Mouse (Mus musculus): ENCODE data around the gene F11r. TPM values are rescaled to one million over a fixed set of nuclear protein-coding genes. Genes with fewer than 3 reads are reported as not detected.

F11r gene
- polyA plus RNA-seq, 1 experiment from 2014 or later, result 115 TPM

DNA sequence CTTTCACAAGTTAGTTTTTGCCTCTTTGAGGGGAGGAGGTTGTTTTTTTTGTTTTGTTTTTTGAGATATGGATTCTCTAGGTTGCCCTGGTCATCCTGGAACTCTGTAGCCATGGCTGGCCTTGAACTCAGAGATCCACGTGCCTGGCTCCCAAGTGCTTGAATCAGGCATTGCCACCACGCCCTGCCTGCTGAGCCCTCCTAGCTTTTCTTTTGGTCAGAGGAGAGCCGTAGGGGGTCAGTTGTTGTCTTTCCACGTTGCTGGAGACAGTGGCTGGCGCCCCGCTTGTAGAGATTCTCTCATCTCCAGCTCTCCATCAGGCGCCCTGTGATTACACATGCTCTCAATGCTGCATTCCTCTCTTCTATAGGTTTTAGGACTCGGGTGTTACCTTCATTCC is 23.7 kb upstream of the F11r start:
- H3K4me1 ChIP-seq, result peaks cover 16% of the 10 kb centered on the region
- H3K9ac ChIP-seq, result no peak overlapping the region
- no peak overlapping the region for H3K27ac ChIP-seq
- no peak overlapping the region for H3K4me3 ChIP-seq
- no peak overlapping the region for H3K4me2 ChIP-seq
- H3K27me3 ChIP-seq, result peaks cover 14% of the 10 kb centered on the region; the same call in 1 of the 2 replicates
- WGBS, result 75% methylated on average over 8 of the region's 8 CpGs
- ATAC-seq (ENCODE audit: borderline replicate concordance, extremely low read depth, low FRiP score, low TSS enrichment), result no peak
- H3K36me3 ChIP-seq, result peaks cover 34% of the 10 kb centered on the region
- H3K9me3 ChIP-seq, result no peaks in the 10 kb centered on the region

DNA sequence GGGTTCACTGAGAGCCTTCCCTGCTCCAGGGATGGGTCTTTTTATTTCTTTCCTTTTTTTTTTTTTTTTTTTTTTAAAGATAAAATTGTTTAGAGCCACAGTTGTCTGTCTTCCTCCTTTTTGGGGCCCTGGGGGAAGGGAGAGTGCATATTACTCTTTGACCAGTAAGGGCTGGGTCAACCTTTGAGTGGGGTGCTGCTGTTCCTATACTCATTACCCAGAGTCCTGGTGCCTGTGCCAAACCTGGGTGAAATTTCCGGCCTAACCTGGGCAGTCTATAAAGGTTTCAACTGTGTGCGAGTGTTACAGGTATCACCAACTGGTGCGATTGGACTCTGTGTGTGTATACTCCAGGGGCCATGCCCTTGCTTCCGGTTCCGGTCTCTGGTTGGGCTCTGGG is 18.7 kb upstream of the F11r start, which contains the start of gene Tstd1:
Gene Tstd1 (plus strand): TSS at position 213 of the 400 bp plus-strand sequence.
- Histone ChIP-seq H3K4me1 (peaks cover 18% of the 10 kb centered on the region), H3K4me3 (no peak within 1 kb of the TSS), H3K4me2 (no peak within 1 kb of the TSS), H3K9me3 (no peaks in the 10 kb centered on the region), H3K36me3 (peaks cover 49% of the 10 kb centered on the region), H3K9ac (no peak within 1 kb of the TSS), H3K27ac (peak within 1 kb of the TSS; percentile 77), H3K27me3 (no peaks in the 10 kb centered on the region)
- WGBS, result 64% methylated on average over 5 of the region's 5 CpGs
- no peak for ATAC-seq (ENCODE audit: borderline replicate concordance, extremely low read depth, low FRiP score, low TSS enrichment)

DNA sequence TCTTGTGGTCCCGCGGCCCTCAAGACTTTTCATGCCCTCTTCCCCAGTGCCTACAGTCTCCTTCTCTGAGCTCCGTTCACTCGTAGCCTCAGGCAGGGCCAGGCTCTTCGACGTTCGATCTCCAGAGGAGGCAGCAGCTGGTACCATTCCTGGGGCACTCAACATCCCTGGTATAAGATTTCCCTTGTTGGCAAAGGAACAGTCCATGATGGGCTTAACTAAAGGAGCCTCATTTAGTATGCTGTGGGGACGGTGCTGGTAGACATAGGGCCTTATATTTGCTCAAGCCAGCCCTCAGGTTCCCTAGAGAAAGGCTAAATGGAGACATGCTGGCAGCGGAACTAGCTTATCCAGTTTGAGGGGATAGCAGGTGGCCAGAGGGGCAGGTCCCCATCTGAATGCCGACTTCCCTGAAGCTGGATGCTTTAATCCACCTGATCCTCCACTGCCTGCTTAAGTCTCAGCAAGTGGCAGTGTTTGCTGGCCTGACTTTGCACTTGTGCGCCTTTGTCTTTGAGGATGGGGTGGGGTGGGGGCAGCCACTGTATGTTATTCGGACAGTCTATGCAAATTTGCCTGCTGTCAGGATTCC is 17.9 kb upstream of the F11r start:
- H3K36me3 ChIP-seq, result peaks cover 49% of the 10 kb centered on the region
- no peak overlapping the region for H3K4me3 ChIP-seq
- peaks cover 15% of the 10 kb centered on the region for H3K4me1 ChIP-seq
- peak overlapping the region; percentile 77 for H3K27ac ChIP-seq
- no peaks in the 10 kb centered on the region for H3K27me3 ChIP-seq
- no peaks in the 10 kb centered on the region for H3K9me3 ChIP-seq
- no peak overlapping the region for H3K4me2 ChIP-seq
- 52% methylated on average over 12 of the region's 12 CpGs for WGBS
- ATAC-seq (ENCODE audit: borderline replicate concordance, extremely low read depth, low FRiP score, low TSS enrichment), result peak; percentile 45; the same call in 1 of the 2 replicates
- H3K9ac ChIP-seq, result no peak overlapping the region

DNA sequence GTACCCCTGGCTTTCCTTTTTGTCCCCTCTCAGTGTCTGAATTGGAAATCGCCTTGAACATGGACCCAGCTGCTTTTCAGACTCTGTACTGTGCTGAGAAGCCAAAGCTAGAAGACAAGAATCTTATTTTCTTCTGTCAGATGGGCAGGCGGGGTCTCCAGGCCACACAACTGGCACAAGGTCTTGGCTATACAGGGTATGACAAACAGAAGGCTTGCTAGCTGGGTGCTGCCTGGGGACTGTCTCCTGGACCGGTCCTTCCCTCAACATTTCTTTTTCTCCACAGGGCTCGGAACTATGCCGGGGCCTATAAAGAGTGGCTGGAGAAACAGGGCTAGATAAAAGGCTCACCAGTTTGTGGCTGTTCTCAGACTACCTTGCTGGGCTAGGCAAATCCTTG is 17.4 kb upstream of the F11r start:
- Histone ChIP-seq H3K27me3 (no peaks in the 10 kb centered on the region), H3K4me3 (no peak overlapping the region), H3K27ac (peak overlapping the region; percentile 77), H3K4me2 (no peak overlapping the region), H3K9ac (no peak overlapping the region), H3K36me3 (peaks cover 49% of the 10 kb centered on the region), H3K9me3 (no peaks in the 10 kb centered on the region), H3K4me1 (peaks cover 21% of the 10 kb centered on the region)
- no peak for ATAC-seq (ENCODE audit: borderline replicate concordance, extremely low read depth, low FRiP score, low TSS enrichment)
- 82% methylated on average over 5 of the region's 5 CpGs for WGBS

DNA sequence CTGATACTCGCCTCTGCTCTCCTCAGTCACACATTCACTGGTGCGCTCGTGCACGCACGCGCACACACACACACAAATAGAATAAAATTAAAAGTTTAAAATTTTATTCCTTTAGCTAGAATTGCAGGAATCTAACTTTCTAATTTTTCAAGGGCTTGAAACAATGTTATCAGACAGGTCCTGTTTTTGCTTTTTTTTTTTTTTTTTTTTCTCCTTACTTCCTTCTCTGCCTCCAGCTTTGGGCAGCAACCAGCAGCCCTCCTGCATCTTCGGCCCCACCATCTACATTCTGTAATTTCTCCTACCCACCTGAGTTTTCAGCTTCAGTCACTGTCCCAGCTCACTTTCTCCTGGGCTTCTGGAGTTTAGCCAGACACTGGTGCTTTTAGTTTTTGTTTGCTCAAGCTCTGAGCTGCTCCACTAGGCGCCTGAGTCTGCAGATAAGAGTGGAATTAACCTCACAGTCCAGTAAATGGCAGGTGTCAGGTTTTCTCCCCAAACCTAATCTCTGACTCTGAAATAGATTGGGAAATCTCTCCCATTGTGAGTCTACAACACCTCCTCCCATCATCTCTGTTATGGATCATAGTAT is 14.7 kb upstream of the F11r start:
- Histone ChIP-seq H3K27ac (peak overlapping the region; percentile 20; the same call in 1 of the 2 replicates), H3K36me3 (peaks cover 25% of the 10 kb centered on the region), H3K27me3 (no peaks in the 10 kb centered on the region), H3K9ac (no peak overlapping the region), H3K4me1 (peaks cover 26% of the 10 kb centered on the region), H3K4me3 (no peak overlapping the region), H3K4me2 (no peak overlapping the region), H3K9me3 (no peaks in the 10 kb centered on the region)
- WGBS, result 75% methylated on average over 8 of the region's 8 CpGs
- ATAC-seq (ENCODE audit: borderline replicate concordance, extremely low read depth, low FRiP score, low TSS enrichment), result no peak

DNA sequence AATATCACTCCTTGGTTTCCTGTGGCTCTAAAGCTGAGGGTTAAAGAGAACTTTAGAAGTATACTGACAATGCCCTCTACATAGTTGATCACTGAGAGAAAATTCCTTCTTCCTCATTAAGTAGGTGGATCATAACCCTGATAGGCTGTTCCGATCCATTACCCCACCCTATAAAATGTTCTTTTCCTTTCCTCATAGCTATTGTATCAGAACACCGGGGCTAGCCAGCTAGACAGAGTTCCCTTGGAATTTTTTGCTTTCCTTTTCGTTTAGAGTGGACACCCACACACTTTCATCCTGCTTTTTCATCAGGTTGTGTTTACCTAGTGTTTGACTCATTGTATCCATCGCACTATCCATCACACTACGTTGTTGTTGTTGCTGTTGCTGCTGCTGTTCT is 12.7 kb upstream of the F11r start:
- no peak overlapping the region for H3K4me2 ChIP-seq
- H3K4me3 ChIP-seq, result no peak overlapping the region
- ATAC-seq (ENCODE audit: borderline replicate concordance, extremely low read depth, low FRiP score, low TSS enrichment), result no peak
- no peaks in the 10 kb centered on the region for H3K9me3 ChIP-seq
- no peaks in the 10 kb centered on the region for H3K27me3 ChIP-seq
- peaks cover 9% of the 10 kb centered on the region; the same call in 1 of the 2 replicates for H3K36me3 ChIP-seq
- H3K4me1 ChIP-seq, result peaks cover 18% of the 10 kb centered on the region
- H3K9ac ChIP-seq, result no peak overlapping the region
- WGBS, result 34% methylated on average over 5 of the region's 5 CpGs
- no peak overlapping the region for H3K27ac ChIP-seq

DNA sequence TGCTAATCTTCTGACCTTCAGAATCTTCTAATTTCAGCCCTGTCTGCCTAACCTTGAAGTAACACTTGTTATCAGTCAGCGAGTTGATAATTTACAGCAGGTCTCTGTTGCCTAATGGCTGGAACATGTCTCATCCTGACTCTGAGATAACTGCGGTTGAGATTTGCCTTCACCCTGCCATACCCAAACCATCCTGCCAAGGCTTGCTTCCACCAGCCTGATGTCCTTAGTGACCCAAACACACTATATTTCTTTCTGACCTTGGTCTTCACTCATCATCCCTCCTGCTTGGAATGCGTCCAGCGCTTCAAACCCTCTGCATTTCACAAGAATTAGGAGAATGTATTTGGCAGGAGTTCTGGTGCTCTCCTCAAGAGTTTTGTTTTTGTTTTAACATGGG is 12.2 kb upstream of the F11r start:
- Histone ChIP-seq H3K9ac (no peak overlapping the region), H3K9me3 (no peaks in the 10 kb centered on the region), H3K27me3 (no peaks in the 10 kb centered on the region), H3K4me3 (no peak overlapping the region), H3K4me1 (peaks cover 14% of the 10 kb centered on the region; the same call in 1 of the 2 replicates), H3K36me3 (0 out of 2 replicates have a peak, but pooled peaks cover 4% of the 10 kb centered on the region), H3K4me2 (no peak overlapping the region), H3K27ac (no peak overlapping the region)
- no peak; the same call in 1 of the 2 replicates for ATAC-seq (ENCODE audit: borderline replicate concordance, extremely low read depth, low FRiP score, low TSS enrichment)
- WGBS, result 35% methylated on average over 4 of the region's 4 CpGs

DNA sequence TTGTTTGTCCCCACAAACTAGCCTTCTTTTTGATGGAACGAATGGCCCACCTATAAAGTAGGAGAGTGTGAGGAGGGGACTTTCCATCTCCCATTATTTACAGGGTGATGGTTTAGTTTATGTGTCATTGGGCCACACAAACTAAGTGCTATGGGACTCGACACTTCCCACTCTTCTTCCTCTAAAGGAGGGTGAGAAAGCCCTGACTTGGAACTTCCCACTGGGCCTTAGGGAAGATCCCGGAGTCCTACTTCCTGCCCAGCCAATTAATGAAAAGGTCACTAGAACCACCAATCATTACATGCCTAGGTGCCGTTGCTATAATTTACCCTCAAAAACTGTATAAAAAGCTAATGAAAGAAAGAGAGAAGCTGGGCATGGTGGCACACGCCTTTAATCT is 5.2 kb upstream of the F11r start:
- WGBS, result 75% methylated on average over 5 of the region's 5 CpGs
- H3K4me2 ChIP-seq, result no peak overlapping the region
- ATAC-seq (ENCODE audit: borderline replicate concordance, extremely low read depth, low FRiP score, low TSS enrichment), result no peak
- H3K4me1 ChIP-seq, result peaks cover 14% of the 10 kb centered on the region
- H3K27me3 ChIP-seq, result no peaks in the 10 kb centered on the region
- no peak overlapping the region for H3K4me3 ChIP-seq
- H3K9ac ChIP-seq, result no peak overlapping the region
- no peak overlapping the region for H3K27ac ChIP-seq
- no peaks in the 10 kb centered on the region for H3K36me3 ChIP-seq
- H3K9me3 ChIP-seq, result no peaks in the 10 kb centered on the region

DNA sequence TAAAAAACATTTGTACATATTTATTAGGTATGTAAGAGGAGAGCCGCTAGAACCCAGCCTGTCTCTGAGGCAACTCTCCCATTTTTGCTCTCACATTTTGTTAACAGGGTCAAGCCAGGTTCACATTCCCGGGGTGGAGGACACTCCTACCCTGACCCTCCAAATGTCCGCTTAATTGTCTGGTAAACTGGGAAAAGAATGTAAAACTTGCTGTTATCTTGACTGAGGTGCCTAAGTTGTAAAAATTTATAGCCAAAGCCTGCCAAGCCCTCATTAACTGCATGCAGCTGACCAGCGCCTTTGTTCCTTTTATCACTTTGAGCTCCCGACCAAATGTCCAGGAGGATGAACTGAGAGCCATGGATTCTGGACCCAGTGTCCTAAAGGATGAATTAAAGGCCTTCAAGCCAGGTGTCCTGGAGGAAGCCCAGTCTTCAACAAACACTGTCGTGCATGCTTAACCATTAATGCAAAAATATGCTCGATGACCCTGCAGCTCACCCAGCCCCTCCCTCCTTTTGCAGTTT is 2.0 kb upstream of the F11r start:
- no peak overlapping the region for H3K9ac ChIP-seq
- ATAC-seq (ENCODE audit: borderline replicate concordance, extremely low read depth, low FRiP score, low TSS enrichment), result no peak
- H3K27ac ChIP-seq, result no peak overlapping the region; the same call in 1 of the 2 replicates
- no peak overlapping the region for H3K4me3 ChIP-seq
- no peak overlapping the region for H3K4me2 ChIP-seq
- H3K9me3 ChIP-seq, result no peaks in the 10 kb centered on the region
- no peaks in the 10 kb centered on the region for H3K27me3 ChIP-seq
- H3K4me1 ChIP-seq, result peaks cover 29% of the 10 kb centered on the region
- WGBS, result 26% methylated on average over 7 of the region's 7 CpGs
- no peaks in the 10 kb centered on the region for H3K36me3 ChIP-seq

DNA sequence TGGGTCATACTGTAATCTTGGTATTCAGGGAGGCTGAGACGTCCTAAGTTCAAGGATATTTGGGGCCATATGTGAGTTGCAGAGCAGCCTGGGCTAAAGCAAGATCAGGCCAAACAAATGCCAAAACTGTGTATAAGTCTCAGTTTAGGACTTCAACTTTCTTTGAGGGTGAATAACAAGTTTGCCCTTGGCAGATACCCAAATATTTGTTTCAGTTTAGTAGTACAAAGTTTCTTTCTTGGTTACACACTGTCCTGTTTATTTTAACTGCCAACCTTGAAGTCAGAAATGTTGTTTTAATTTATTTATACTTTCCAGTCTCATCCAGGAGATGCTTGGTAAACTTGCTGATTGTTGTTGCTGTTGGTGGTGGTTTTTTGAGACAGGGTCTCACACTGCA is 1.4 kb upstream of the F11r start:
- H3K27me3 ChIP-seq, result no peaks in the 10 kb centered on the region
- 39% methylated on average over 1 of the region's 1 CpGs for WGBS
- ATAC-seq (ENCODE audit: borderline replicate concordance, extremely low read depth, low FRiP score, low TSS enrichment), result no peak

DNA sequence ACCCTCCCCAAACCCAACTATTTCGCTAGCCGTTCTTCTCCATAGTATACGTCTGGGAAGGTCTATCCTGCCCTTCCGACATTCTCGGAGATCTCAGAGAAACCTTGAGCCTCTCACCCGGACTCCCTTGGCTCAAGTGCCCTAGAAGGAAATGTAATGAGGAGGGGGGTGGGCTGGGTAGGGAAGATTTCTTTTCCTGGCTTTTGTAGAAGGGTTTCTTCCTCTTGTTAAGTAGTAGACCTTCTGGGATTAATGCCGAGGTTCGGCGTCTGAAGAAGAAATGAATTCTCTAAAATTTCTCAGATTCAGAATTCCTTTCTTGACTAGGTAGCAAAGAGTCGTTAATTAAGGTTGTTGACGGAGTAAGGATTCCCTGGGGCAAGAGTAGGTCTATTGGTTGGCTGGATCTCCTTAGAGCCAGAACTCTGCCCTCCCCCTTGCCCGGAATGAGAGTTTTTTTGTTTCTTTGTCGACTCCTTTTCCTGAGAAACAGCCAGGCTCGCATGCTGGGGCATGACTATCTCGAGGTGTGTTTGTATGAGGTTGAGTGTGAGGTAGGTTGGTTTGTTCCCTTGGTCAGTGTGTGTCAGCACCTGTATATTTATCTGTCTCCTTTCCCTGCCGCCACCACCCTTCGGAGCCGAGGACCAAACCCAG is 807 bp downstream of the F11r start:
- Histone ChIP-seq H3K27ac (peak overlapping the region; percentile 90), H3K4me2 (peak overlapping the region; percentile 66), H3K36me3 (no peaks in the 10 kb centered on the region), H3K4me1 (peaks cover 50% of the 10 kb centered on the region), H3K9ac (peak overlapping the region; percentile 62), H3K4me3 (peak overlapping the region; percentile 55), H3K9me3 (no peaks in the 10 kb centered on the region), H3K27me3 (no peaks in the 10 kb centered on the region)
- no peak for ATAC-seq (ENCODE audit: borderline replicate concordance, extremely low read depth, low FRiP score, low TSS enrichment)
- WGBS, result 5% methylated on average over 18 of the region's 18 CpGs

More for the DNA sequence above, 1.4 kb upstream of the F11r start:
- Histone ChIP-seq H3K9ac (no peak overlapping the region), H3K36me3 (no peaks in the 10 kb centered on the region), H3K9me3 (no peaks in the 10 kb centered on the region), H3K4me3 (no peak overlapping the region), H3K27ac (no peak overlapping the region; the same call in 1 of the 2 replicates), H3K4me1 (peaks cover 36% of the 10 kb centered on the region), H3K4me2 (no peak overlapping the region)

DNA sequence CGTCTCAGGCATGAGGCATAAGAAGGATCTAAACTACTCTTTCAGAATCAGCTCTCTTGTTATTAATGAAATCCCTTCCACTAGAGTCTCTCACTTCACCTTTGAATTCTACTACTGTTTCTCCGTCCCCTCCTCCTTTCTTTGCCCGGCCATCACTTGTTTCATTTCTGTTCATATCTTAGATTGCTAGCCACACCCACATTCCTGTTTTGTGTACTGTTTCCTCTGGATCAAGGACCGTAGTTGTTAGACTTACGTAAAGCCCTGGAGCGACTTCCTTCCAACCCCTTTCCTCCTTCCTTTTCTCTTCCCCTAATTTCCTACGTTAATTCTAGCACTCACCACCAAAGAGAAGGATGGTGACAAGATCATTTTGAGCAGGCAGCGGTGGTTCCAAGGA is 1.7 kb downstream of the F11r start:
- WGBS, result 23% methylated on average over 8 of the region's 8 CpGs
- Histone ChIP-seq H3K27ac (peak overlapping the region; percentile 90), H3K9ac (peak overlapping the region; percentile 62; the same call in 1 of the 2 replicates), H3K9me3 (0 out of 2 replicates have a peak, but pooled peaks cover 4% of the 10 kb centered on the region), H3K36me3 (no peaks in the 10 kb centered on the region), H3K4me1 (peaks cover 50% of the 10 kb centered on the region), H3K27me3 (no peaks in the 10 kb centered on the region), H3K4me2 (peak overlapping the region; percentile 66), H3K4me3 (peak overlapping the region; percentile 55)
- ATAC-seq (ENCODE audit: borderline replicate concordance, extremely low read depth, low FRiP score, low TSS enrichment), result no peak
